In genomic region chr13:112927287-112928001, GRCm38 (mm10) we compare ENCODE assay signal across 8 mouse cellular contexts. TPM values are rescaled to one million over a fixed set of nuclear protein-coding genes. Genes with fewer than 3 reads are reported as not detected.
DNase-seq lines count a peak whose midpoint lies in the region; ATAC-seq and TF ChIP-seq lines count a peak whose summit lies in the region.

Mtrex (minus strand) TSS chr13:112927398.
Dhx29 (plus strand) TSS chr13:112927454.

- peaks cover 10% of the 10 kb centered on the region for H3K4me1 ChIP-seq in bone marrow macrophage, adult 2 months (ENCODE audit: control insufficient read depth, insufficient read depth, low read length)
- peaks cover 2% of the 10 kb centered on the region; the same call in 1 of the 2 replicates for H3K4me1 ChIP-seq in embryonic fibroblast, embryonic 13.5 days (ENCODE audit: control insufficient read depth, insufficient read depth, low read length)
- peaks cover 8% of the 10 kb centered on the region for H3K4me1 ChIP-seq in kidney, embryonic 14.5 days (ENCODE audit: control insufficient read depth, insufficient read depth, low read length)
- H3K4me1 ChIP-seq in limb, embryonic 15.5 days, result peaks cover 24% of the 10 kb centered on the region

- peak; percentile 1; the same call in 1 of the 2 replicates for TF ChIP-seq POLR2A in bone marrow macrophage, adult 2 months (IDR thresholded peaks at IDR 0.05; ENCODE audit: borderline replicate concordance, low read depth, low read length)
- peak; percentile 64 for TF ChIP-seq POLR2A in embryonic fibroblast, embryonic 13.5 days (IDR thresholded peaks at IDR 0.05; ENCODE audit: low read depth, low read length)

- H3K36me3 ChIP-seq in kidney, embryonic 14.5 days (ENCODE audit: control insufficient read depth, insufficient read depth, low read length), result peaks cover 13% of the 10 kb centered on the region; the same call in 1 of the 2 replicates
- H3K36me3 ChIP-seq in limb, embryonic 15.5 days, result peaks cover 15% of the 10 kb centered on the region; the same call in 1 of the 2 replicates

- TF ChIP-seq CTCF in bone marrow macrophage, adult 2 months (IDR thresholded peaks at IDR 0.05; ENCODE audit: low read depth, low read length), result no peak
- TF ChIP-seq CTCF in embryonic fibroblast, embryonic 13.5 days (IDR thresholded peaks at IDR 0.05; ENCODE audit: borderline replicate concordance, insufficient read depth, low read length), result no peak

- peak within 1 kb of the TSS; percentile 79 for H3K9ac ChIP-seq in kidney, embryonic 14.5 days (ENCODE audit: low read depth, low read length)
- H3K9ac ChIP-seq in limb, embryonic 15.5 days, result peak within 1 kb of the TSS; percentile 77

- DNase-seq in A20 (ENCODE audit: low read depth, low spot score), result peak; percentile 97
- DNase-seq in heart, adult 9 months (ENCODE audit: low spot score in 2 of 2), result peak; percentile 99
- DNase-seq in monocyte, adult 2 months (ENCODE audit: low read depth in 1 of 2, low spot score in 2 of 2), result peak; percentile 96
- DNase-seq in spleen, postnatal 36 days (ENCODE audit: low spot score in 2 of 2), result peak; percentile 96 to 97

- H3K9me3 ChIP-seq in kidney, embryonic 14.5 days (ENCODE audit: control insufficient read depth, low read length), result no peaks in the 10 kb centered on the region
- H3K9me3 ChIP-seq in limb, embryonic 15.5 days, result no peaks in the 10 kb centered on the region

- under 1% methylated on average over 57 of the region's 57 CpGs for WGBS in kidney, embryonic 14.5 days
- WGBS in limb, embryonic 15.5 days, result under 1% methylated on average over 57 of the region's 57 CpGs

- peak within 1 kb of the TSS; percentile 62 for H3K27ac ChIP-seq in bone marrow macrophage, adult 2 months (ENCODE audit: insufficient read depth, low read depth, low read length)
- peak within 1 kb of the TSS; percentile 78 for H3K27ac ChIP-seq in embryonic fibroblast, embryonic 13.5 days (ENCODE audit: insufficient read depth, low read length)
- peak within 1 kb of the TSS; percentile 83 for H3K27ac ChIP-seq in kidney, embryonic 14.5 days (ENCODE audit: low read depth, low read length)
- H3K27ac ChIP-seq in limb, embryonic 15.5 days, result peak within 1 kb of the TSS; percentile 79

- peak within 1 kb of the TSS; percentile 71 for H3K4me2 ChIP-seq in kidney, embryonic 14.5 days (replicated peaks; ENCODE audit: low read depth, low read length)
- H3K4me2 ChIP-seq in limb, embryonic 15.5 days, result peak within 1 kb of the TSS; percentile 62

- no peaks in the 10 kb centered on the region for H3K27me3 ChIP-seq in kidney, embryonic 14.5 days (ENCODE audit: control insufficient read depth, insufficient read depth, low read length)
- no peaks in the 10 kb centered on the region for H3K27me3 ChIP-seq in limb, embryonic 15.5 days

- peak within 1 kb of the TSS; percentile 70 for H3K4me3 ChIP-seq in bone marrow macrophage, adult 2 months (ENCODE audit: insufficient read depth, low read length)
- peak within 1 kb of the TSS; percentile 97 for H3K4me3 ChIP-seq in embryonic fibroblast, embryonic 13.5 days (ENCODE audit: insufficient read depth, low read length)
- peak within 1 kb of the TSS; percentile 83 for H3K4me3 ChIP-seq in kidney, embryonic 14.5 days (ENCODE audit: low read length)
- H3K4me3 ChIP-seq in limb, embryonic 15.5 days, result peak within 1 kb of the TSS; percentile 54

- ATAC-seq in kidney, embryonic 14.5 days (ENCODE audit: low FRiP score, low TSS enrichment), result peak; percentile 98
- ATAC-seq in limb, embryonic 15.5 days (ENCODE audit: insufficient number of reproducible peaks, low FRiP score, low TSS enrichment, low read depth), result peak; percentile 98

RNA-seq across cellular contexts. Expression of gene Mtrex, which starts in this region (rescaled TPM):
- polyA plus RNA-seq in bone marrow macrophage, adult 2 months (2012; ENCODE audit: insufficient read depth, insufficient read length, missing spikeins), result 31.7 and 42.0 TPM in 2 replicates
- polyA plus RNA-seq in embryonic fibroblast, embryonic 13.5 days (2011; ENCODE audit: insufficient read length, low read depth, missing spikeins), result 54.5 and 58.5 TPM in 2 replicates
- polyA plus RNA-seq in kidney, embryonic 14.5 days (2014; fragmentation: Nextera tagmentation; extraction: Ambion mirVana), result 60.5 and 86.4 TPM in 2 replicates
- polyA plus RNA-seq in limb, embryonic 15.5 days (2015; fragmentation: Nextera tagmentation; extraction: Ambion mirVana), result 53.8 and 57.4 TPM in 2 replicates

RNA-seq across cellular contexts. Expression of gene Dhx29, which starts in this region (rescaled TPM):
- polyA plus RNA-seq in bone marrow macrophage, adult 2 months (2012; ENCODE audit: insufficient read depth, insufficient read length, missing spikeins), result 6.8 and 7.1 TPM in 2 replicates
- 24.0 and 25.5 TPM in 2 replicates for polyA plus RNA-seq in embryonic fibroblast, embryonic 13.5 days (2011; ENCODE audit: insufficient read length, low read depth, missing spikeins)
- polyA plus RNA-seq in kidney, embryonic 14.5 days (2014; fragmentation: Nextera tagmentation; extraction: Ambion mirVana), result 14.7 and 24.8 TPM in 2 replicates
- polyA plus RNA-seq in limb, embryonic 15.5 days (2015; fragmentation: Nextera tagmentation; extraction: Ambion mirVana), result 24.9 and 25.0 TPM in 2 replicates

Comparison
In these comparisons a context has a peak if more than half of its experiments do, and no peak if none do; other contexts are left out.
1. Peak in every context shown above with its lines: DNase-seq, ATAC-seq, H3K4me3 ChIP-seq and H3K27ac ChIP-seq.